Mouse (Mus musculus) brain, adult 2 months (tissue): ENCODE measurements at regions not wholly inside any gene's neighbourhood (a gene's known extent, or its start where the extent isn't known, plus 50 kb on each side); places are given as distances from the start of the nearest gene placed in this dataset.

Experiments used
- DNase-seq: peaks from one replicate; pipeline ENCODE4 v3.0.0; 2011; ENCODE audit warnings: low read depth, low spot score

- DNase-seq = no peak
Measured at GRCm38 (mm10) chr10:83896160-83896559, 173.5 kb downstream of the 1500009L16Rik start.

GRCm38 (mm10) chr10:83897558-83897957 lies 174.9 kb downstream of the 1500009L16Rik start:
- no peak for DNase-seq

- DNase-seq = peak; percentile 93
Measured at GRCm38 (mm10) chr10:83906751-83907150, 184.1 kb downstream of the 1500009L16Rik start.

GRCm38 (mm10) chr10:83910649-83911370 lies 188.1 kb downstream of the 1500009L16Rik start:
- DNase-seq = no peak

- no peak for DNase-seq
Measured at GRCm38 (mm10) chr10:83914401-83915132, 191.9 kb downstream of the 1500009L16Rik start.

GRCm38 (mm10) chr10:83915133-83915730 lies 192.6 kb downstream of the 1500009L16Rik start:
- DNase-seq = no peak

- DNase-seq = peak; percentile 19
Measured at GRCm38 (mm10) chr10:83926990-83927389, 204.3 kb downstream of the 1500009L16Rik start.

- no peak for DNase-seq
Measured at GRCm38 (mm10) chr10:83927554-83927953, 204.9 kb downstream of the 1500009L16Rik start.

- DNase-seq = peak; percentile 8
Measured at GRCm38 (mm10) chr10:83931758-83932157, 209.1 kb downstream of the 1500009L16Rik start.

GRCm38 (mm10) chr10:83933201-83933600 lies 210.5 kb downstream of the 1500009L16Rik start:
- no peak for DNase-seq

- DNase-seq = peak; percentile 15
Measured at GRCm38 (mm10) chr10:83934498-83934897, 211.8 kb downstream of the 1500009L16Rik start.

GRCm38 (mm10) chr10:83937168-83937567 lies 214.5 kb downstream of the 1500009L16Rik start:
- no peak for DNase-seq

GRCm38 (mm10) chr10:83942101-83942500 lies 219.4 kb downstream of the 1500009L16Rik start:
- DNase-seq = no peak

GRCm38 (mm10) chr10:83944158-83944557 lies 221.5 kb downstream of the 1500009L16Rik start:
- no peak for DNase-seq

GRCm38 (mm10) chr10:83944897-83945296 lies 222.2 kb downstream of the 1500009L16Rik start:
- DNase-seq = no peak

GRCm38 (mm10) chr10:83945503-83945902 lies 222.8 kb downstream of the 1500009L16Rik start:
- DNase-seq = no peak

GRCm38 (mm10) chr10:83946186-83947176 lies 223.8 kb downstream of the 1500009L16Rik start:
- peak; percentile 25 for DNase-seq

GRCm38 (mm10) chr10:83957118-83957759 lies 234.6 kb downstream of the 1500009L16Rik start:
- DNase-seq = no peak

- no peak for DNase-seq
Measured at GRCm38 (mm10) chr10:83958397-83958796, 235.7 kb downstream of the 1500009L16Rik start.

GRCm38 (mm10) chr10:83958826-83959225 lies 236.2 kb downstream of the 1500009L16Rik start:
- DNase-seq = peak; percentile 14
